Mouse (Mus musculus) kidney, adult 2 months (tissue): ENCODE measurements around the gene Gm6370.
"Not testable (repeated sequence)": the region's sequence is repeated elsewhere in the genome, so short reads cannot be mapped to it uniquely, and the experiment has no call there.

Experiments used
- CTCF ChIP-seq: fragments of 200-500 bp; conservative IDR thresholded peaks from 2 replicates; pipeline ENCODE4 v1.5.1; 2011; ENCODE audit warnings: low read depth, mild to moderate bottlenecking, control low read depth, low read length, moderate library complexity, mixed read lengths; ENCODE audit not compliant: insufficient read depth, insufficient read length
- POLR2A ChIP-seq: fragments of 200-500 bp; IDR thresholded peaks from one replicate; pipeline ENCODE4 v1.6.1; 2011; ENCODE audit warnings: low read depth, low read length, control low read depth

- not testable (repeated sequence) for TF ChIP-seq CTCF, POLR2A
These were observed 46.2 kb downstream of the Gm6370 start, which contains the start of gene Gm3409 for GRCm38 (mm10) chr5:146537347-146537746.
